Mouse (Mus musculus) neutrophil, adult 5-6 weeks (primary cell): Measurements from ENCODE around the gene Fus. TPM values are rescaled to one million over a fixed set of nuclear protein-coding genes. Genes with fewer than 3 reads are reported as not detected.
"Not testable (repeated sequence)": the region's sequence is repeated elsewhere in the genome, so short reads cannot be mapped to it uniquely, and the experiment has no call there.

Experiments
- ATAC-seq: fragments of 151-379, 151-347 bp; 2 replicates; pipeline ENCODE4 v1.8.0; 2017; ENCODE audit warnings: mild to moderate bottlenecking, moderate TSS enrichment; ENCODE audit not compliant: insufficient number of reproducible peaks, poor library complexity, low FRiP score, severe bottlenecking; ENCODE audit errors: extremely low read depth
- total RNA-seq: library from RNA; stranded (forward); fragments of 200-1000 nt; gene quantifications from 2 replicates; pipeline ENCODE4 v1.2.3, GENCODE M21; 2017

The Fus gene
- total RNA-seq, 1 experiment from 2014 or later = 134 TPM

GRCm38 (mm10) chr7:128000068-128000950, 33.1 kb downstream of the Fus start:
- no peak for ATAC-seq

- ATAC-seq = no peak
Observed at GRCm38 (mm10) chr7:128003098-128003497, 35.8 kb downstream of the Fus start.

- no peak for ATAC-seq
Observed at GRCm38 (mm10) chr7:128003688-128004087, 36.4 kb downstream of the Fus start, which contains the start of gene Trim72. Trim72 (plus strand) TSS chr7:128003949.

- ATAC-seq = no peak
Observed at GRCm38 (mm10) chr7:128004150-128004486, 36.9 kb downstream of the Fus start.

GRCm38 (mm10) chr7:128004487-128005362, 37.5 kb downstream of the Fus start:
- no peak for ATAC-seq

GRCm38 (mm10) chr7:128006193-128006592, 38.9 kb downstream of the Fus start:
- no peak for ATAC-seq

GRCm38 (mm10) chr7:128009715-128010340, 42.6 kb downstream of the Fus start:
- ATAC-seq = no peak

GRCm38 (mm10) chr7:128012136-128012780, 45.0 kb downstream of the Fus start:
- ATAC-seq = no peak

GRCm38 (mm10) chr7:128013116-128013515, 45.9 kb downstream of the Fus start:
- ATAC-seq = no peak

- ATAC-seq = not testable (repeated sequence)
Observed at GRCm38 (mm10) chr7:128016134-128016533, 48.9 kb downstream of the Fus start.

GRCm38 (mm10) chr7:128016650-128017049, 49.4 kb downstream of the Fus start:
- ATAC-seq = no peak

- ATAC-seq = no peak
Observed at GRCm38 (mm10) chr7:128018275-128018674, 51.0 kb downstream of the Fus start.

GRCm38 (mm10) chr7:128019187-128019586, 51.9 kb downstream of the Fus start:
- ATAC-seq = peak; percentile 16; the same call in 1 of the 2 replicates

- 0 out of 2 replicates have a peak, but pooled peaks have one; percentile 33 for ATAC-seq
Observed at GRCm38 (mm10) chr7:128022974-128023373, 55.7 kb downstream of the Fus start.

GRCm38 (mm10) chr7:128023565-128023964, 56.3 kb downstream of the Fus start:
- ATAC-seq = no peak

GRCm38 (mm10) chr7:128024364-128024763, 57.1 kb downstream of the Fus start:
- no peak for ATAC-seq

GRCm38 (mm10) chr7:128024932-128025331, 57.7 kb downstream of the Fus start:
- no peak for ATAC-seq

GRCm38 (mm10) chr7:128025381-128025780, 58.1 kb downstream of the Fus start:
- peak; percentile 33; the same call in 1 of the 2 replicates for ATAC-seq
